Mouse (Mus musculus): ENCODE results near the gene Tmed10.

GRCm38 (mm10) chr12:85304725-85305124 lies 69.9 kb downstream of the Tmed10 start:
- no peak for TF ChIP-seq MAFK (IDR thresholded peaks at IDR 0.05; ENCODE audit: insufficient read depth, low read depth, low read length)
- TF ChIP-seq HCFC1 (IDR thresholded peaks at IDR 0.05; ENCODE audit: borderline replicate concordance, insufficient read depth, low read length): no peak
- no peak for TF ChIP-seq ZNF384 (IDR thresholded peaks at IDR 0.05; ENCODE audit: low read depth, low read length)
- TF ChIP-seq CHD2 (IDR thresholded peaks at IDR 0.05; ENCODE audit: low read depth, low read length): no peak
